Mouse (Mus musculus): ENCODE measurements at regions not wholly inside any gene's neighbourhood (a gene's known extent, or its start where the extent isn't known, plus 50 kb on each side); places are given as distances from the start of the nearest gene placed in this dataset.

- TF ChIP-seq POLR2AphosphoS5 (IDR thresholded peaks at IDR 0.05; ENCODE audit: borderline replicate concordance, low read depth, low read length) = no peak
Observed at GRCm38 (mm10) chr6:93075867-93076266, 132.6 kb upstream of the Adamts9 start.

GRCm38 (mm10) chr6:93075011-93075410 is 131.7 kb upstream of the Adamts9 start:
- Histone ChIP-seq H3K4me3 (ENCODE audit: control insufficient read depth in 1 of 2, insufficient read depth in 1 of 2, low read depth in 2 of 2, low read length in 2 of 2) (no peak overlapping the region), H3K4me1 (ENCODE audit: control insufficient read depth in 1 of 2, insufficient read depth in 2 of 2, low read length in 2 of 2) (no peaks in the 10 kb centered on the region), H3K79me2 (ENCODE audit: control insufficient read depth, insufficient read depth, low read length, poor library complexity) (no peaks in the 10 kb centered on the region), H3K9ac (ENCODE audit: control insufficient read depth, low read depth, low read length, poor library complexity, severe bottlenecking) (no peak overlapping the region), H3K27me3 (ENCODE audit: control insufficient read depth in 1 of 2, insufficient read depth in 2 of 2, low read length in 2 of 2) (no peaks in the 10 kb centered on the region), H3K36me3 (ENCODE audit: control insufficient read depth in 1 of 2, insufficient read depth in 2 of 2, low read length in 2 of 2) (no peaks in the 10 kb centered on the region), H3K27ac (ENCODE audit: control insufficient read depth, low read depth, low read length) (no peak overlapping the region), H3K9me3 (replicated peaks; ENCODE audit: insufficient read depth, low read length) (no peaks in the 10 kb centered on the region)
- TF ChIP-seq SMC3 (IDR thresholded peaks at IDR 0.05; ENCODE audit: low read depth, low read length) (no peak), KAT2A (conservative IDR thresholded peaks at IDR 0.05; ENCODE audit: low read depth, low read length) (no peak), E2F4 (IDR thresholded peaks at IDR 0.05; ENCODE audit: borderline replicate concordance, low read depth, low read length) (no peak), ZNF384 (IDR thresholded peaks at IDR 0.05; ENCODE audit: low read depth, low read length) (no peak), GATA1 (IDR thresholded peaks at IDR 0.05; ENCODE audit: low read depth, low read length) (no peak), SIN3A (IDR thresholded peaks at IDR 0.05; ENCODE audit: low read length) (no peak), USF2 (IDR thresholded peaks at IDR 0.05; ENCODE audit: borderline replicate concordance in 1 of 2, insufficient read depth in 1 of 2, low read depth in 1 of 2, low read length in 2 of 2) (no peak), RAD21 (IDR thresholded peaks at IDR 0.05; ENCODE audit: low read depth, low read length) (no peak), MAZ (IDR thresholded peaks at IDR 0.05; ENCODE audit: low read depth, low read length) (no peak), UBTF (IDR thresholded peaks at IDR 0.05; ENCODE audit: borderline replicate concordance, insufficient read depth, low read depth, low read length) (no peak), POLR2A (IDR thresholded peaks at IDR 0.05; ENCODE audit: control insufficient read depth in 1 of 2, insufficient read depth in 1 of 2, low read depth in 1 of 2, low read length in 2 of 2, poor library complexity in 1 of 2) (no peak), TAL1 (IDR thresholded peaks at IDR 0.05; ENCODE audit: low read length) (no peak), ZC3H11A (IDR thresholded peaks at IDR 0.05; ENCODE audit: low read depth, low read length) (no peak), HCFC1 (IDR thresholded peaks at IDR 0.05; ENCODE audit: low read depth, low read length) (no peak), ETS1 (IDR thresholded peaks at IDR 0.05; ENCODE audit: low read depth, low read length) (no peak), MXI1 (IDR thresholded peaks at IDR 0.05; ENCODE audit: low read depth, low read length) (no peak), ELF1 (IDR thresholded peaks at IDR 0.05; ENCODE audit: low read depth, low read length) (no peak)
- DNase-seq (ENCODE audit: low read depth, low spot score) = no peak

More at GRCm38 (mm10) chr6:93075867-93076266, 132.6 kb upstream of the Adamts9 start:
- no peak overlapping the region for H3K27ac ChIP-seq (ENCODE audit: control insufficient read depth, low read depth, low read length)
- H3K4me3 ChIP-seq (ENCODE audit: control insufficient read depth in 1 of 2, insufficient read depth in 1 of 2, low read depth in 2 of 2, low read length in 2 of 2) = no peak overlapping the region
- H3K79me2 ChIP-seq (ENCODE audit: control insufficient read depth, insufficient read depth, low read length, poor library complexity) = no peaks in the 10 kb centered on the region
- no peaks in the 10 kb centered on the region for H3K36me3 ChIP-seq (ENCODE audit: control insufficient read depth in 1 of 2, insufficient read depth in 2 of 2, low read length in 2 of 2)
- DNase-seq (ENCODE audit: low read depth, low spot score) = no peak
- no peak overlapping the region for H3K9ac ChIP-seq (ENCODE audit: control insufficient read depth, low read depth, low read length, poor library complexity, severe bottlenecking)
- no peaks in the 10 kb centered on the region for H3K27me3 ChIP-seq (ENCODE audit: control insufficient read depth in 1 of 2, insufficient read depth in 2 of 2, low read length in 2 of 2)
- no peaks in the 10 kb centered on the region for H3K4me1 ChIP-seq (ENCODE audit: control insufficient read depth in 1 of 2, insufficient read depth in 2 of 2, low read length in 2 of 2)
- no peaks in the 10 kb centered on the region for H3K9me3 ChIP-seq (replicated peaks; ENCODE audit: insufficient read depth, low read length)
